Mouse (Mus musculus) midbrain, embryonic 15.5 days (tissue): Measurements from ENCODE around the gene Nat9. TPM values are rescaled to one million over a fixed set of nuclear protein-coding genes. Genes with fewer than 3 reads are reported as not detected.
A peak's percentile ranks its signal among the peaks of the same experiment; 100 is the strongest.

ENCODE experiments used
- ATAC-seq: fragments of 200-750 bp; cut with Nextera tagmentation; replicated peaks from 2 replicates; pipeline ENCODE4 v1.8.0; 2017; ENCODE audit warnings: moderate TSS enrichment
- H3K27ac ChIP-seq: fragments of 300-500 bp; sonication (generic); 2 replicates; pipeline ENCODE4 v1.5.1; 2015; ENCODE audit warnings: mild to moderate bottlenecking, inconsistent platforms
- H3K27me3 ChIP-seq: fragments of 300-500 bp; sonication (generic); replicated peaks from 2 replicates; pipeline ENCODE4 v1.6.1; 2015; ENCODE audit warnings: inconsistent platforms
- H3K36me3 ChIP-seq: fragments of 300-500 bp; sonication (generic); replicated peaks from 2 replicates; pipeline ENCODE4 v1.6.1; 2015; ENCODE audit warnings: inconsistent platforms
- H3K4me1 ChIP-seq: fragments of 300-500 bp; sonication (generic); 2 replicates; pipeline ENCODE4 v1.6.1; 2015; ENCODE audit warnings: inconsistent platforms
- H3K4me2 ChIP-seq: fragments of 300-500 bp; sonication (generic); 2 replicates; pipeline ENCODE4 v1.6.1; 2015; ENCODE audit warnings: inconsistent platforms, mild to moderate bottlenecking, moderate library complexity
- H3K4me3 ChIP-seq: fragments of 300-500 bp; sonication (generic); 2 replicates; pipeline ENCODE4 v1.5.1; 2015; ENCODE audit warnings: mild to moderate bottlenecking, inconsistent platforms
- H3K9ac ChIP-seq: fragments of 300-500 bp; sonication (generic); 2 replicates; pipeline ENCODE4 v1.6.1; 2015; ENCODE audit warnings: mild to moderate bottlenecking, inconsistent platforms
- H3K9me3 ChIP-seq: fragments of 300-500 bp; sonication (generic); 2 replicates; pipeline ENCODE4 v1.6.1; 2016; ENCODE audit warnings: inconsistent platforms
- WGBS: fragments of 180-500 bp; shearing (Covaris S2); methylation state at CpG from one replicate; pipeline ENCODE4 v1.1.7; 2015; ENCODE audit warnings: mixed read lengths; 5-methylcytosine and 5-hydroxymethylcytosine counted together
- polyA plus RNA-seq: library from polyadenylated mRNA; unstranded; fragments of >200 nt; fragmentation: Nextera tagmentation; extraction: Ambion mirVana; gene quantifications from 2 replicates; pipeline ENCODE4 v1.2.1, GENCODE M21; 2015

Gene Nat9
- 22.5 and 25.5 TPM in 2 replicates for polyA plus RNA-seq

DNA sequence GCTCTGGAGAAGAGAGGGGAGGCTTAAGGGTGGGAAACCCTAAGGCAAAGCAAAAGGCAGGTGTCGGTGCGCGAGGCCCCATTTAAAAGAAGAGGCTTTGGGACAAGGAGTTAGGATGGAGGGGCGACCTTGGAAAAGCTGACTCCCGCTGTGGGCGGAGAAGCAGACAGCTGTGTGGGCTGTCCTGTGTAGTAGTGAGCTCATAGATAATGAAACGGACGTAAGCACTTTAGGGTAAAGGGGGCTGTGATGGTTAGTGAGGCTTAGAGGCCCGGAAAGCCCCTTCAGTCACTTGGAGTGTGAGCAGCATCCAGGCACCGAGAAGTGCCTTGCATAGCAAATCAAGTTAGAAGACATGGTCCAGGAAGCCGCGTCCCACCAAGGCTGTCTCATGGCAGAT lies at the start of gene Nat9:
Gene Nat9, minus strand, starts transcription at position 167 of the 400 bp plus-strand sequence.
- ATAC-seq: peak; percentile 34; the same call in 1 of the 2 replicates
- no peaks in the 10 kb centered on the region for H3K36me3 ChIP-seq
- H3K9ac ChIP-seq: peak within 1 kb of the TSS; percentile 80
- H3K4me1 ChIP-seq: peaks cover 21% of the 10 kb centered on the region
- peak within 1 kb of the TSS; percentile 75 for H3K27ac ChIP-seq
- peak within 1 kb of the TSS; percentile 82 for H3K4me2 ChIP-seq
- H3K9me3 ChIP-seq: no peaks in the 10 kb centered on the region
- H3K27me3 ChIP-seq: no peaks in the 10 kb centered on the region
- WGBS: 9% methylated on average over 12 of the region's 12 CpGs
- peak within 1 kb of the TSS; percentile 66 for H3K4me3 ChIP-seq

GRCm38 (mm10) chr11:115236570-115236969 lies 48.9 kb upstream of the Nat9 start:
- no peak overlapping the region for H3K4me2 ChIP-seq
- WGBS: 60% methylated on average over 5 of the region's 5 CpGs
- no peak overlapping the region for H3K27ac ChIP-seq
- H3K36me3 ChIP-seq: no peaks in the 10 kb centered on the region
- no peaks in the 10 kb centered on the region for H3K9me3 ChIP-seq
- no peak for ATAC-seq
- no peak overlapping the region for H3K4me3 ChIP-seq
- H3K9ac ChIP-seq: no peak overlapping the region
- peaks cover 34% of the 10 kb centered on the region for H3K4me1 ChIP-seq
- H3K27me3 ChIP-seq: no peaks in the 10 kb centered on the region

DNA sequence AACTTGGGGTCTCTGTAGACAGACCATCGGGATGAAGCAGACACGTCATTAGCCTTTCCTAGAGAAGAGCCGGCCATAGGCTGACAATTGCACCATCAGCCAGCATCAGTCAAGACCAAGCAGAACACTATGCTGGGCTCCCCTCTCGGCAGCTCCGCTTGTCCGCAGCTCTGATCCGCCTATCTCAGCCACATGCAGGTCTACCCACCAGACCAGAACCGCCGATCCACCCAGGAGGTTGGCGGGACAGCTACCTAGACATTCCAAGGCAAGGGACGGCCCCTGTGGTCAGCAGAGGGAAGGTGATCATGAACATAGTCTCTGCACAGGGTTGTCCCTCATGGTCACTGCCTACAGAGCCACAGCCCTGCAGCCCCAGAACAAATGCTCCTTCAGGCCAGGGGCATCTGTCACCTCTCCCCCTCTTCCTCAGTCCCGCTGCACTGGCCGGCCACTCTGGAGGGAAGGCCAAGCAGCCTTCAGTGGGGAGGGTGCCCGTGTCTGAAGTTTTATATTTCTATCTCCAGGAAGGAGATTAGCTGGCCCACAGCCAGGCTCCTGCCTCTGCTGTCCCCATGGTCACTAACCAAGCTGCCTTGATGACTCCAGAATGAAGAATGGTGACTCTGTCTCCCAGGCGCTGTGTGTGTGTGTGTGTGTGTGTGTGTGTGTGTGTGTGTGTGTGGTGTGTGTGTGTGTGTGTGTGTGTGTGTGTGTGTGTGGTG lies 46.8 kb upstream of the Nat9 start:
- H3K4me1 ChIP-seq: peaks cover 40% of the 10 kb centered on the region
- H3K9me3 ChIP-seq: no peaks in the 10 kb centered on the region
- H3K9ac ChIP-seq: no peak overlapping the region
- no peaks in the 10 kb centered on the region for H3K36me3 ChIP-seq
- H3K27ac ChIP-seq: no peak overlapping the region
- 0 out of 2 replicates have a peak, but pooled peaks have one; percentile 12 for ATAC-seq
- H3K4me3 ChIP-seq: no peak overlapping the region
- 71% methylated on average over 15 of the region's 15 CpGs for WGBS
- no peak overlapping the region for H3K4me2 ChIP-seq
- no peaks in the 10 kb centered on the region for H3K27me3 ChIP-seq

- Histone ChIP-seq H3K9me3 (no peaks in the 10 kb centered on the region), H3K36me3 (no peaks in the 10 kb centered on the region), H3K4me1 (peaks cover 48% of the 10 kb centered on the region), H3K9ac (no peak overlapping the region), H3K27me3 (no peaks in the 10 kb centered on the region), H3K4me3 (no peak overlapping the region), H3K4me2 (no peak overlapping the region), H3K27ac (no peak overlapping the region)
- WGBS: 24% methylated on average over 20 of the region's 20 CpGs
- ATAC-seq: 0 out of 2 replicates have a peak, but pooled peaks have one; percentile 32
Measured at GRCm38 (mm10) chr11:115233526-115234290, 46.0 kb upstream of the Nat9 start.

GRCm38 (mm10) chr11:115232889-115233288 lies 45.2 kb upstream of the Nat9 start:
- Histone ChIP-seq H3K27me3 (no peaks in the 10 kb centered on the region; the same call in 1 of the 2 replicates), H3K4me2 (no peak overlapping the region), H3K4me1 (peaks cover 53% of the 10 kb centered on the region), H3K9me3 (no peaks in the 10 kb centered on the region), H3K9ac (no peak overlapping the region), H3K27ac (no peak overlapping the region), H3K4me3 (no peak overlapping the region), H3K36me3 (no peaks in the 10 kb centered on the region)
- WGBS: 61% methylated on average over 5 of the region's 5 CpGs
- ATAC-seq: no peak

GRCm38 (mm10) chr11:115231924-115232323 lies 44.3 kb upstream of the Nat9 start:
- H3K4me1 ChIP-seq: peaks cover 62% of the 10 kb centered on the region
- H3K4me3 ChIP-seq: no peak overlapping the region
- H3K27me3 ChIP-seq: no peaks in the 10 kb centered on the region; the same call in 1 of the 2 replicates
- H3K4me2 ChIP-seq: no peak overlapping the region
- 24% methylated on average over 9 of the region's 9 CpGs for WGBS
- no peak overlapping the region for H3K27ac ChIP-seq
- ATAC-seq: no peak
- no peaks in the 10 kb centered on the region for H3K36me3 ChIP-seq
- no peak overlapping the region for H3K9ac ChIP-seq
- no peaks in the 10 kb centered on the region for H3K9me3 ChIP-seq

- H3K36me3 ChIP-seq: no peaks in the 10 kb centered on the region
- H3K27me3 ChIP-seq: no peaks in the 10 kb centered on the region; the same call in 1 of the 2 replicates
- peaks cover 65% of the 10 kb centered on the region for H3K4me1 ChIP-seq
- H3K4me3 ChIP-seq: no peak overlapping the region
- ATAC-seq: no peak
- no peak overlapping the region for H3K4me2 ChIP-seq
- H3K9me3 ChIP-seq: no peaks in the 10 kb centered on the region
- 59% methylated on average over 14 of the region's 14 CpGs for WGBS
- no peak overlapping the region for H3K27ac ChIP-seq
- H3K9ac ChIP-seq: no peak overlapping the region
Measured at GRCm38 (mm10) chr11:115231168-115231915, 43.7 kb upstream of the Nat9 start.

DNA sequence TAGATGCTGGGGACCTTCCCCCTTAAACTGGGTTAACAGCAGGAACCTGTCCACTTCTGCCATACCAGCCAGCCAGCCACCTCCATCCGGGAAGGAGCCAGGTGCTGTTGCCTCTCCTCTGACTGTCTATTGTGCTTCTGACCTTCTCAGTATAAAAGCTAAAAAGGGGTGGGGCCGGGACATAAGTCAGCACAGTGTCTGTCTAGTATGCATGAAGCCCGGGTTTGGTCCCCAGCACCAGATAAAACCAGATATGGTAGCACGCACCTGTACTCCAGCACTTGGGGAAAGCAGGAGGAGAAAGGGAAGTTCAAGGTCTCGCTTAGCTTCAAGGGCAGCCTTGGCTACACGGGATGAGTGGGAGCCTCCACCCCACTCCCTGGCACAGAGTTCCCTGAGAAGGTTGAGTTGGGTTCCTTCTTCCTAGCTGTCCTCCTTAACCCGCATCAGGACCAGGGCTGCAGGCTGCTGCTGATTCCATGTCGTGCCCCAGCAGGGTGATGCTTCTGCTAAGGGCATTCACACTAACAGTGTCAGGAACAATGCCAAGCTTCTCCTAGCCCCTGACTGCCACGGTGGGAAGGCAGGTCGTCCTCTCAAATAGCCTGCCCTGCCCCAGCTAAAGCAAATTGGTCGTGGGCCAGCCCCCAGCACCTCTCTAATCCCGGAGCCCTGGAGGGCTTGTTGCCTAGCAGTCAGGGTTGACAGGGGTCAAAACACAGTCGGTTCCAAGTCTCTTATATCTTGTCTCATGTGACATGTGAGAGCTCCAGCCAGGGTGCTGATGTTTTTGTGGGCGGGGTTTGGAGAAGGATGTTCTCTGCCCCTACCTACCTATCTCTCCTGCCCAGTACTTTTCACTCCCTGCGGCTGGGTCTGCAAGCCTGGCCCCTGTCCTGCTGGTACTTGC lies 41.6 kb upstream of the Nat9 start:
- no peaks in the 10 kb centered on the region; the same call in 1 of the 2 replicates for H3K27me3 ChIP-seq
- no peak overlapping the region for H3K4me3 ChIP-seq
- ATAC-seq: no peak
- WGBS: 49% methylated on average over 15 of the region's 15 CpGs
- no peaks in the 10 kb centered on the region for H3K9me3 ChIP-seq
- peaks cover 79% of the 10 kb centered on the region for H3K4me1 ChIP-seq
- no peak overlapping the region for H3K9ac ChIP-seq
- H3K27ac ChIP-seq: no peak overlapping the region
- H3K36me3 ChIP-seq: no peaks in the 10 kb centered on the region
- no peak overlapping the region for H3K4me2 ChIP-seq

DNA sequence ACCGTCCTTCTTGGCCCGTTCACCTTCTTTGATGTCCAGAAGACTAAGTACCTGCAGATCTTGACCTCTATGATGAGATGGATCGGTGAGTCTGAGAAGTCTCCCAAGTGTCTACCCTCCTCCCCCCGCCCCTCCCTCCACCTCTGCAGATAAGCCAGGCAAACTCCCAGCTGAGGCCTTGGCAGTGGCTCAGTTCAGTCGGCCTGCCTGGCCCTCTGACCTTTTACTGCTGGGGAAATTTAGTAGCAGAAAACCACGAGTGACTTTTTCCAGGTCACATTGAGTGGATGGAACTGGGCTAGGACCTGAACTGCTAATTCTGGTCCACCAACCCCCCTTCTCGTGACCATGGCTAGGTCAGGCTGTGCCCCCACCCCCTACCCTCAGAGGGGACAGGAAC lies 40.8 kb upstream of the Nat9 start:
- H3K4me3 ChIP-seq: no peak overlapping the region
- no peaks in the 10 kb centered on the region for H3K36me3 ChIP-seq
- H3K27me3 ChIP-seq: no peaks in the 10 kb centered on the region; the same call in 1 of the 2 replicates
- H3K4me1 ChIP-seq: peaks cover 75% of the 10 kb centered on the region
- H3K4me2 ChIP-seq: no peak overlapping the region
- no peak overlapping the region for H3K27ac ChIP-seq
- ATAC-seq: no peak
- H3K9ac ChIP-seq: no peak overlapping the region
- 67% methylated on average over 7 of the region's 7 CpGs for WGBS
- H3K9me3 ChIP-seq: no peaks in the 10 kb centered on the region

- 18% methylated on average over 12 of the region's 12 CpGs for WGBS
- Histone ChIP-seq H3K36me3 (no peaks in the 10 kb centered on the region), H3K9ac (no peak overlapping the region), H3K4me2 (no peak overlapping the region), H3K4me3 (no peak overlapping the region), H3K27me3 (no peaks in the 10 kb centered on the region; the same call in 1 of the 2 replicates), H3K27ac (no peak overlapping the region; the same call in 1 of the 2 replicates), H3K4me1 (peaks cover 71% of the 10 kb centered on the region), H3K9me3 (no peaks in the 10 kb centered on the region)
- peak; percentile 28; the same call in 1 of the 2 replicates for ATAC-seq
Measured at GRCm38 (mm10) chr11:115227640-115228039, 40.0 kb upstream of the Nat9 start.

DNA sequence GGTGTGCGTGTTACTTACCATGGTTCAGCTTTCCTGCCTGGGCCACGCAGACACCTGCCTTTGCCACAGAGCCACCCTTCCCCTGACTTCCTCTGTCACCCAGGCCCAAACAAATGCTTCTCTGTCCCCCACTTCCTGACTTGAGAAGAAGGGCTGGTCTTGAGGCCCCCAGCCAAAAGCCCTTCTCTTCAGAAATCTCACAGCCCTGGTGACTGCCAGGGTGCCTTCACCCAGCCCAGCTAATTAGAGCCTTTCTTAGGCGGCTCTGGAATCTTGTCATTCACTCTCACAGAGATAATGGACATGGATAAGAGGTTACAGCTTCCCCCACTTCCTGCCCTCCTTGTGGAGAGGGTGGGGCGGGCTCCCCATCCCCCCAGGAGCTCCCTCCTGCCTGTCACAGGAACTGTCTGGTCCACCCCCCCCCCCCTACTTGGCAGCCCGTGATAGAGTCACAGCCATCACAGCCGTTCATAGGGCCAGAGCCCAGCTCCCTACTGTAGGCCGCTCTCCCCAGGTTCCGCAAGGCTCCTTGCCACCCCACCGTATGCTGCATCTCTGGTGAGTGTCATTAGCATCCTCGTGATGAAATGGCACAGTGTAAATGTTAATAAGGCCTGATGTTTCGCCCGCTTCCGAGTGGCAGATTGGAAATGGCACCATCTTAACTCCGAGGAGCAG lies 39.3 kb upstream of the Nat9 start:
- peaks cover 71% of the 10 kb centered on the region for H3K4me1 ChIP-seq
- no peaks in the 10 kb centered on the region for H3K9me3 ChIP-seq
- H3K4me3 ChIP-seq: no peak overlapping the region
- peak; percentile 63 for ATAC-seq
- WGBS: 24% methylated on average over 14 of the region's 14 CpGs
- no peaks in the 10 kb centered on the region for H3K36me3 ChIP-seq
- no peaks in the 10 kb centered on the region; the same call in 1 of the 2 replicates for H3K27me3 ChIP-seq
- peak overlapping the region; percentile 61 for H3K27ac ChIP-seq
- no peak overlapping the region for H3K9ac ChIP-seq
- no peak overlapping the region for H3K4me2 ChIP-seq
